Mouse (Mus musculus) gastrocnemius, adult 8-10 months (tissue): ENCODE measurements around the gene Dyrk1a. TPM values are rescaled to one million over a fixed set of nuclear protein-coding genes. Genes with fewer than 3 reads are reported as not detected.

Experiments used
- DNase-seq, 2 experiments: peaks; one replicate each; pipeline ENCODE4 v3.0.0; 2022; ENCODE audit warnings: low spot score in 2 of 2
- total RNA-seq, 4 experiments: library from RNA; stranded (reverse); gene quantifications; 2 replicates each; pipeline ENCODE4 v1.2.4; 2022

The Dyrk1a gene
- total RNA-seq = 100 to 1,000 TPM in 3 of 4 experiments, 10 to 100 TPM in 1; 95.4 to 131 (median 109) TPM

DNA sequence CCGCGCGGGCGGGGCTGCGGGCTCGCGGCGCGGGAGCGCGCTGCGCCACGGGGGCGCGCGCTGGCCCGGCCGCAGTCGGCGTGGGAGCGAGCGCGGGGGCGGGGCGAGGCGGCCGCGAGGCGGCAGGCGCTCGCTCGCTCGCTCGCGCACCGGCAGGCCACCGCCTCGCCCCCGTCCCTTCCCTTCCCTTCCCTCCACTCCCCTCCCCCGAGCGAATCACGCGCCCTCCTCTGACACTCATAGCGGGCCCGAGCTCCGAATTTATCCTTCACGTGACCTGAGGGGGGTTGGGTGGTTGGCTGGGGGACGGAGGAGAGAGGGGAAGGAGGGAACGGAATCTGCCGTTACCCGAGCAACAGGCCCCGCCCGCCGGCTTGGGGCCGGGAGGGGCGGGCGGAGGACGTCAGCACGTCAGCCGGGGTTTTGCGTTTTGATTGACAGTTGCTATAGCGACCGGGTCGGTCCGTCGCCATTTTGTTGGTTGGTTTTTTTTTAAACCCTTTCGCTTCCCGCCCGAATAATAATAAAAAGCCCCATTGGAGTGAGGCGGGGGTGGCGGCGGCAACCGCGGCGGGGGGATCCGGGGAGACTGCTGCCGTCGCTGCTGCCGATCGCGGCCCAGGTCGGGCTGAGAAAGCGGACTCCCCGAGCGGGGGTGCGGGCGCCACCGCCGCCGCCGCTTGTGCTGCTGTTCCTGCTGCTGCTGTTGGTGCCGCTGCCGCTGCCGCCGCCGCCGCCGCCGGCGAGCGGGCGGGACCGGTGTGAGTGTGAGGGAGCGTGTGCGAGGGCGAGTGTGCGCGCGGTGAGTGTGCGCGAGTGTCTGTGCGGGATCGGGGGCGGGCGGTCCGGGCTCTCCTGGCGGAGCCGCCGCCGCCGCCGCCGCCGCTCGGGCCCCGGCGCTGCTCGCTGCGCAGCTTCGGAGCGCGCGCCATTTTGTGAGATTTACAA, at the start of gene Dyrk1a:
Gene Dyrk1a (plus strand): TSS at position 782 of the 948 bp plus-strand sequence.
- DNase-seq = peak; percentile 97 to 98

DNA sequence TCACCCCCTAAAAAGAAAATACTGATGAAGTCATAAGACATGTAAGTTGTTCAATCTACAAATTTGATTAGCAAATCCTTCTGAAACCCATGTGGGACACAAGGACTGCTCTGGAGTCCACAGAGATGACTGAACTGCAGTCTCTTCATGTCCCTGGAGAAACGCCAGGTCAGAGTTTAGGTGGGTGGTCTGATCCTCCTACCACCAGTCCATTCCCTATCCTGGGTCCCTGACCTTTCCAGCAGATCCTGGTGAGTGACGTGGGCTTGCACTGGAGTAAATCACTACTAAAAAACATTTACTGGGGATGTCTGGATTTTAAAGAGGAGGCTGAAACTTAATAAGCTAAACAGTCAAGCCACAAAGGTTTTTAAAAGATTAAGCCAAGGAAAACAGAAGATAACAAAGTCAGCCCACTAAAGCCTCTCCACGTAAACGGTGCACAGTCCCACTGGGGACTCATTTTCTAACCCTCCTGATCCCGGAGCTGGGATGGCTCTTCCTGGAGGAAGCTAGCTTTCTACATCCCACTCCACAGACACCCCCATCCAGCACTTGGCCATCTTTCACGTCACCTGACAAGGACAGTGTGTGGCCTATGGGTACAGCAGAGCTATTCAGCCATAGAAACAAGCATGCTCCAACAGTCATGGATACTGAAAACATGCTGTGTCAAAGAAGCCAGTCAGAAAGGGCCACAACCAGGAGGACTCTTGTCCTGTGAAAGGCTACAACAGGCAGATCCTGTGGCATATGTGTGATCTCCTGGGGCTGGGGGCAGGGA, 46.0 kb upstream of the Dyrk1a start:
- no peak for DNase-seq

DNA sequence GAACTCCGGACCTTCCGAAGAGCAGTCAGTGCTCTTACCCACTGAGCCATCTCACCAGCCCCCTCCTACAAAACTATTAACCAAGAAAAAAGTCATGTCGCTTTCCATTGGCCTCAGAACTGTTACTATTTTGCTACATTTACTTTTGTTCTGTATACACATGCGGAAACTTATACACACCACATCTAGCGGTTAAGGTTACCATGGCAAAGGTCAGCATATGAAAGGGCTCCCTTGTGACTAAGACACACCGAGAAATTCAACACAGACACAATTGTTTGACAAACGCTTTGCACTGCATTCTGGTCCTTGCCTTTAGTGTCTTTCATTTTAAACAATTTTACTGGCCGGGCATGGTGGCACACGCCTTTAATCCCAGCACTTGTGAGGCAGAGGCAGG, 45.1 kb upstream of the Dyrk1a start:
- DNase-seq = no peak

DNA sequence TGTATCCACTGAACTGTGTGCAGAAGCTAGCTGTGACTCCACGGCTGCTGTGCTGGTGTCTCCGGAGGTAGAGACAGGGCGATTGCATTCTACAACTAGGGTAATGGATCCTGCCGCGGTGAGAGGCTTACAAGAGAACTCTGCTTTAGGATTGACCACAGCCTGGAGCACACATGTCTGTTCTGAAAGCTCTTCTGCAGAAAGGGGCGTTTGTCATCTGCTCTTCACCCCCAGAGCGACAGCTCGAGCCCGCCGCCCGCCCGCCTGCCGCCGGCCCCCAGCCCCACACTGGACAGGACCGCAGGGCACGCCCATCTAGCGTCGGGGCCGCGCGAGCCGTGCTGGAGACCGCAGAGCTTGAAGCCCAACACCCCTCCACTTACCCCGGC, 43.9 kb upstream of the Dyrk1a start:
- no peak for DNase-seq

DNA sequence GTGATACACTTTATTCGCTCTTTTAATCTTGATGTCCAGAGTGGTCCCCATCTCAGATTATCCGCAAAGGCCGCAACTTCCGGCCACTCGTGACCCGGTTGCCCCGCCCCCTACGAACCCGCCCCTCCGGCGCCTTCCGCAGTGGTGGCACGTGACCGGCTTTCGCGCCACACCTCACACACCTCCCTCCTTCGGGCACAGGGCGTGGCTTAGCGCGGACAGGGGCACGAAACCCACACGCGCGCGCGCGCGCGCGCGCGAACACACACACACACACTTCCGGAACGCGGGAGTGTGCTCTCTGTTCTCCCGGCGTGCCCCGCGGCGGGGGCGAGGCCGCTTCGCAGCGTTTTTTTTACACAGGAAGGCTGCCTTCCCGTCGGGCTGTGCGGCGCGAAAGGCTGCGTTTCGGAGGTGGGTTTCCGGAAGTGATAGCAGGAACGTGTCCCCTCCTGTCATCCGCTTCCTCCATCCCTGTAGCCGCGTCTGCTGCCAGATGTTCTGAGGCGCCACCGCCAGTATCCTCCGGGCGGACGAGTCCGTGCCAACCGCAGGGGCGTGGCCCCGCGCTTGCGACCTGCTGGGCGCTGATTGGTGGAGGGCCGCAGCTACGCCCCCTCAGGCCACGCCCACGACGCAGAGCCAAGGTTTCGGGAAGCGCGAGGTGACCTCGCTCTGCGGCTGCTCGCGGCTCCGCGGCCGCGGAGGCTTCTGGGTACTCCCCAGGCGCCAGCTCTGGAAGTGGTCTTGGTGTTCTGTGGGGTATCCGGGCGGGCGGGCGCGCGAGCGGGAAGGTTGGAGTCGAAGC, 43.3 kb upstream of the Dyrk1a start, which contains the start of gene Vps26c:
Gene Vps26c (minus strand): TSS at position 487 of the 808 bp plus-strand sequence.
- peak; percentile 95 to 98 for DNase-seq

DNA sequence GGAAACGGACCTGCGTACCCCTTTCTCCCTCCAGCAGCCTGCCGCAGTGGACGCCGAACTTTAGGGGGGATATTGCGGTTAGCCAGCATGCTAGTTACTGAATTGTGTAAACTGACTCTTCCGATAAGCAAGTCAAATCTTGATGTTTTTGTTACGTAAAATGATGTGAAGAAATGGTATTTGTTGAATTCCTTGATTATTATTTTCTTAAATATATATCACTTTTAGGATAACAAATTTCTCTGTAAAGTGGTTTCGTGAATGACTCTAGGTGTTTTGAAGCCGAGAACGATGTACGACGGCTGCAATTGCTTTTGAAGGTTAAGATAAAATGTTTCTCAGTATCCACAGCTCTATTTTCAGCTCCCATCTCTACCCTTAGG, 42.7 kb upstream of the Dyrk1a start:
- no peak for DNase-seq

DNA sequence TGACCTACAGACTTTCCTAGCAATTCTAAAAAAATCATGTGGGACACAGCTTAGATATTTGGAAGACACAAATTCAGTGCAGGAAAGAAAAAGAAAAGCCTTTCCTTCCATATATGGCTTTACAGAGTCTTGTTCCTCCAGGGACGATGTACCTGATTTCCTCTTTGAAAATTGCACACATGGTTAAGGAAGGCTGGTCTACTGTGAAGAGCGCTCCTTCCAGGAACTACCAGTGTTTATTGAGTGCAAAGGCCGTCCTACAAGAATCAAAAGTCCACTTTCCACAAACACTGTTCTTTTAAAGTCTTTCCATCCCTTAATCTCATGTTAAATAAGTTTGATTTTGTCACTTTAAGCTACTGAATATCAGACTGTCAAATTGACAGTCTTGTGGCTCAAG, 42.3 kb upstream of the Dyrk1a start:
- DNase-seq = no peak

DNA sequence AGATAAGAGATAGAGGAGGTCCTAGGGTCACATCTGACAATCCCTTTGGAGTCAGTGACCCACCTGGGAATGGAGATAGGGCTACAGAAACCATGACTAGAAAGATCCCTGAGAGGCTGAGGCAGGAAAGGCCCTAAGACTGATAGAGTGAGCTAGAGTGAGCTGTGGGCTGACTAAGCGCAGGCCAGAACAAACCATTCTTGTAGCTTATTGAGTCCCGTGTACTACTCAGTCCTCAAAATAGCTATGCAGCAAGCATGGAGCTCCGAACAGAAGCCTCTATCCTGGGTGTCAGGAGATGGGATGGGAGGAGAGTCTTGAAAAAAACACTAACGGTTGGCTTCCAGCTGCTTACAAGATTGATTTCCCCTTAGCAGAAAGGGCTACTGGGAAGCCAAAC, 38.5 kb upstream of the Dyrk1a start:
- no peak for DNase-seq

DNA sequence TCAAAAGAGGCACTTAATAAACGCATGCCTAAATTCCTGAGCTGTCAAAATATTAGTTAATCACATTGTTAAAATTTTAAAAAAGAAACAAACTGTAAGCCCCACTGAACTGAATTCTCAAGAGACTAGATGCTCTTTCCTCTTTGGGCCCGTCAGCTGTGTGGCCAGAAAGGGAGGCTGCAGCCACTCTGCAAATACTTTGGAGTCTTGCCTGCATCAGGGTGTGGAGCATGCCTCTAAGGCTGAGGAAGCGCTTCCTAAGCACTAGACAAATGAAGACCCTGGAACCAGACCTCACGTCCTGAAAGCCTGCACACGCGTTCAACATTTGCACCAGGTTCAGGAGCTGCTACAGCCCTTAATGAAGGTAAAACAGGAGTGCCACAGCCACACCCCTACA, 36.1 kb upstream of the Dyrk1a start:
- DNase-seq = no peak

DNA sequence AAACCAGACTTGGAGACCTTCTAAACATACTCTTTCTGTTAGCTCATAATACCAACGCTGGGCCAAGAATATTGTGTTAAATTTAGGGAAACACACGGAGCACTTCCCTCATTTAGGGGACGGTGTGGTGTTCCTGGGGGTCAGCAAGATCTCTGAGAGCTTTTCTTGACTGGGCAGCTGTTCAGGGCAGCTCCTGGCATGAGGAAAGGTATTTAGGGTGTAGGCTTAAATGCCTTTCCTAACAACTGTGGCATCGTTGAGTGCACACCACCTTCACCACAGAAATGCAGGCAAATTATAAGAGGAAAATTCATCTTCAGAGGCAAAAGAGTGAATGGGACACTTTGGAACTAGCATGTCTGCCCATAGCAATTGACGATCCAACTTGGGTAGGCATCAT, 34.1 kb upstream of the Dyrk1a start:
- no peak for DNase-seq

DNA sequence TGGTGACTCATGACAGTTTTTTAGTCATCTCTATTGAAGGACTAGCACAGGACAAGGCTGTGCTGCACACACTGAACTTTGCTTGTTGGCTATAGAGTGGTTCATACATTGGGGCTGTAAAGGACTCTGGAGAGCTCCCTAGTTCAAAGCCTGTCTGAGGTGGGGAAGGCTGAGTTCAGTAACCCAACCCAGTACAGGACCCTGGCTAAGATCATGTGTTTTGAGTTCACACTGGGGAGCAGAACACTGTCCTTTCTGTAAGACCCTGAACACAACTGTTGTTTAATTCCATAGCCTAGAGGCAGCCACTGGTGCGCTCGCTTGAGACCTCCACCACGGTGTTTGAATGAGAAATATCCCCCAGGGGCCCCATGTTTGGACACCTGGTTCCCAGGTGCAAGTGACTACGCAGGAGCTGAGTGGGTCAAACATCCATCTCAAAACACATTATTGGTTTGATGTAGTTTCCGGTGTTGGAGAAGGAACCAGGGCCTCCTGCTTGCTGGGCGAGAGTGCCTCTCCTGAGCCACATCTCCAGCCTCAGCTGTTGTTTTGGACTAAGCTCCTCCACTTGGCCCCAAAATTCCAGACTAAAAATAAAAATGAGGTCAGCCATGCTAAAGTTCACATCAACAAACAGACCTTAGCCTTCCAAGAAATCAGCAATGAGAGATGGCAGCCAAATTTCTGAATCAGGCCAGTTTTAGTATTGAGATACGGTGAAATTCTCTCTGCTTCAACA, 33.2 kb upstream of the Dyrk1a start:
- DNase-seq = peak; percentile 66 to 69

DNA sequence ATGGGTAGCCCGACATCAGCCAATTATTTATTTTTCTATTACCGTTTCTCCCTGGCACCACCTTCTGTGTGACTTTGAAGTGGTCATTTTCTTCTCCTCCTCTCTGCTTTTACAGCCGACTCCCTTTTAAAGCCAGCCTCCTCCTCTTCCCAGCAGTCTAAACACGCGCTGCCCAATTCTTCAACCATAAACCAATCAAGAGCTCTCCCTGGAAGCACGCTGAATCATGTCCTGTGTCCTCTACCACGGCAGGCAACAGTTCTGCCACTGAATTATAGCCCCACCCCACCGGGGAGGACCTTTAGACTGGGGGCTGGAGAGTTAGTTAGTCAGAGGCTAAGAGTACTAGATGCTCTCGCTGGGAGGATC, 32.7 kb upstream of the Dyrk1a start:
- peak; percentile 33 to 56 for DNase-seq

DNA sequence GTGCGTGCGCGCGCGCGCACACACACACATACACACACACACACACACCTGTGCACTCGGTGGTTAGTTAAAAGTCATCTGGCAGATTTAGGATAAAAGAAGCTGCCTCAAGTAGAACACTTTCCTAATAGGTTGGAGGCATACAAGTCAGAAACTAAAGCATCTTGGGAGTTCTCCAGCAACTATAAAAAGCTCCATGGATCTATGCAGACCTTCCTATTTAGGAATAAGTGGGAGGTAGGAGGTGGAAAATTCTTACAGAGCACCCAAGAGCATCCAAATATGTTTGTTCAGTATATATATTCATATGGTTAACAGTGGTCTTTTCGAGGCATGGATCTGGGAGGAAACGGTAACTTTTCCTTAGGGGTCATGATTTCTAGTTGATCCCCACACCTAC, 29.7 kb upstream of the Dyrk1a start:
- no peak for DNase-seq

DNA sequence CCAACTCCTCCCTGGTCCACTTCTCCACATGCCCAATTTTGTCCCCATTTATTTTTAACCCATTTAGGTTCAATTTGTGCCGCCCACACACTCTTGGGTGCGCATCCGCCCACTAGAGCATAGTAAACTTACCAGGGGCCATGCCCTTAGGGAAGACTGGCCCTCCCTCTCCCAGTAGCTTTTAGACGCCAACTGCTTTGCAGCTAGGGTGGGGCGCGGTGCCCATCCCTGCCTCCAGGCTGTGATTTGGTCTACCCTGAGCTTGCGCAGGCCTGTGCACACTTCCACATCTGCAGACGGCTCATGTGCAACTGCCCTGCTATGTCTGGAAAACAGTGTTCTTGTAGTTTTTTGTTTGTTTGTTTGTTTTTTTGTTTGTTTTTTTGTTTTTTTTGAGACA, 26.9 kb upstream of the Dyrk1a start:
- DNase-seq = no peak

DNA sequence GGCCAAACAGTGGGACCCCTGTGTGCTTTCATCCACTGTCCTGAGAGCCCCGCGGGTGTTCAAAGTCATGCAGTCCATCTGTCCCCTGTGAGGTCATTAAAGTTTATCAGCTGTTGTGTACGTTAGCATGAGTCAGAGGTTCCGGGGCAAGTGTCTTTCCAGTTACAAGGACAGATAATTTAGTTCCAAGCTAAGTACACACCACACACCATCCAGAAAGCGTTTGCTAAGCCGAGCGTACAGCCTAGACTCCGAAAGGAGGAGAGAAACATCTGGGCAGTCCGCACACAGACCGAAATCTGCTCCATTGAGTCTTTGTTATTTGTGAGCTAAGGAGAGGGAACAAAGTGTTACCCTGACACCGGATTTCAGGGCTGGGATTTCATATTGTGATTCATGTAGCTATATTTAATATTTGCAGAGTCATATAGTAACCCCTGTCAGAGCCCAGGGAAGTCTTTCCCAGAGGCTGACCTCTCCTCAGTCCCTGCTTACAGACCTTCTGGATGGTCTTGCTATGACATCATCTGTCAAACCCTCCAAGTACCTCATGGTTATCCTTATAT, 25.2 kb upstream of the Dyrk1a start:
- peak in 1 of 2 experiments; percentile 7 for DNase-seq

DNA sequence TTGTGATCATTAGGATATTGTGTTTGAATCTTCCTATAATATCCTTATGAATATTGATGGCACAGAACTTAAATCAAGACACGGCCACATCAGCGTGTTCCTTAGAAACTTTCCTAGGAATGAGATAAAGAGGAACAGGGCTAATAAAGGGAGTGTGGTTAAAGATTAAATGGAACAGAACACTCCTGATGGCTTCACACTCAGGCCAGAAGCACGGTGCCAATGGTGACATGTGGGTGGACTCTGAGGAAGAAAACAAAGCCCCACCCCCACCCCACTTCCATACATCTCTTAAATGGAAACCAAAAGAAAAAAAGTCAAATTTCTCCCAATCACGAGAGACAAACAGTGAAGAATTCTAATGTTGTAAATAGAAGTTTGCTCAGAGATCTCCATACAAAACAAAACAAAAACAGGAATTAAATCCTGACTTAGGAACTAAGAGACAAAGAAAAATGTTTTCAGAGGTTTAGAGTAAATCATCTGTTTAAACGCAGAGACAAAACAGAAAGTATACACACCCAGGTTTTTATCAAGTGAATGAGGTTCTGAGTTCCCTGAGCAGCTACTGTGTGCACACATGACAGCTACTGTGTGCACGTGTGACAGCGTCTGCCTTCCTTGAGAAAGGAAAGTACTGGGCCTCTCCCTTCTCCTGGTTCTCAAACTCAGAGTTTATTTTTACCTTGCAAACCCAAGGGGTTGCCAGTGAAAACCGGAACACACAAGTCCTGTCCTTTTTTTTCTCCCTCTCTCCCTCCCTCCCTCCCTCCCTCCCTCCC, 23.8 kb upstream of the Dyrk1a start:
- no peak for DNase-seq

DNA sequence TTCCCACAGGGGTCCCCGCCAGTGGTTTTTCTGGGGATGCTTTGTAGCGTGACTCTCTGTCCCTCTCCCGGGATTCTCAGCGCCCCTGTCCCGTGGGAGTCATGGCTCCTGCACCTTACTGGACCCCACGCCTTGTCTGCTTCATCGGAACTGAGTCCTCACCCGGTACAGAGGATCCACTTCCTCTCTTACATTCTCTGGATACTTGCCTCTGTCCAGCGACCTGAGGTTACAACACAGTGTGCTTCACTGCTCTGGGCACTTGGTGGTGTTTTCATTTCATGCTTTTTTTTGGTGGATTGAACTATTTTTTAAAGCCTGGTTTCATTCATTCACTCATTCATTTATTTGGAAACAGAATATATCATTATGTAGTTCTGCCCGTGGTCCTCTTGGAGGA, 20.0 kb upstream of the Dyrk1a start:
- no peak for DNase-seq

DNA sequence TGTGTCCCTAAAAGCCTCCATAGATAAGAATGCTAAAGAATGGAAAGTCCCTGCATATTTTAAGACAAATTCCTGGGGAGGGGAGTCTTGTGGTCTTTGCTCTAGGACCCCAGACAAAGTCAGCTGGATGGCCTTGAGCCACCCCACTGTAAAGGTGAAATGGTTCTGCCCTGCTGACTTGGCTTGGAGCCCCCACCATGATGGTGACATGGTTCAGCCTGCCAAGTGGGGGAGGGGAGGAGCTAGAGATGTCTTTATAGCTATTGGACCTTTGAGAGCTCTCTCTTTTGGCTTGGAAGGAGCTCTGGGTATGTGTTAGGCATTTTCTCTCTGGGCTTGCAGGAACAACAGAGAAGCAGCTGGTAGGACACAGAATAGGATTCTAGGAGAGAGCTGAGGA, 17.9 kb upstream of the Dyrk1a start:
- DNase-seq = no peak

DNA sequence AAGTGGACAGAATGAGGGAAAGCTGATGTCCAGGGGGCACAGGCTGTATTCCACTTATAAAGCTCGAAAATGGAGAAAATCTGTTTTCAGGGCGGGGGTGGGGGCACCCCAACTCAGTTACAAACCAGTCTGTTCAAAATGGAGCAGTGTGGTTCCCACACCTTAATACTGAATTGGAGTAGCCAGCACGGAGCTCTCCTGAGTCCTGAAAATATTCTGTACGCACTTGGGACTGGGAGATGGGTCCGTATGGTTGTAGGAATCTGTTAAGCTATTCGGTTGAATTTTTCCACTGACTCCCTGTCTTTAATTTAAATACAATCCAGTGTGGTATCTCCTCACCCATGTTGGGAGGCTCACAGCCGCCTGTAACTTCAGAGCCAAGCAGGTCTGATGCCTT, 14.5 kb upstream of the Dyrk1a start:
- DNase-seq = no peak

DNA sequence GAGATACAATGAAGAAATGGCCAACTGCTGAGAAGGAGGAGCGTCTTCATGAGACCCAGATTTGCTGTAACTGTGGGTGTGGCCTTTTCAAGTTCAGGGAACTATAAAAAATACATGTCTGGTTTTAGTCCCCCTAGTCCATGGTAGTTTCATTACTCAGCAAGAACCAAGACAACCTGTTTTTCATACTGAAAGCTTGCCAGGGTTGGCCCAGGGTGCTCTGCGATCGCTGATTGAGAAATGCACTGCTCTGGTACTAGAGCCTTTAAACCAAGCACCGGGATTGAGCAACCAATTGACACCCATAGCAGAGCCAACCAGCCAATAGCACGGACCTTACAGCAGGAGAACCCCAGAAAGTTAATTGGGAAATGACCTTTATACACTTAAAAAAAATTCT, 13.6 kb upstream of the Dyrk1a start:
- DNase-seq = no peak
